Mouse (Mus musculus) embryo, embryonic 11.5 days (tissue): ENCODE results near the gene Vps8.

ENCODE experiments used
- DNase-seq: peaks from one replicate; pipeline ENCODE4 v3.0.0-alpha.2; 2012; ENCODE audit warnings: low read depth, low spot score

Vps8 gene

DNA sequence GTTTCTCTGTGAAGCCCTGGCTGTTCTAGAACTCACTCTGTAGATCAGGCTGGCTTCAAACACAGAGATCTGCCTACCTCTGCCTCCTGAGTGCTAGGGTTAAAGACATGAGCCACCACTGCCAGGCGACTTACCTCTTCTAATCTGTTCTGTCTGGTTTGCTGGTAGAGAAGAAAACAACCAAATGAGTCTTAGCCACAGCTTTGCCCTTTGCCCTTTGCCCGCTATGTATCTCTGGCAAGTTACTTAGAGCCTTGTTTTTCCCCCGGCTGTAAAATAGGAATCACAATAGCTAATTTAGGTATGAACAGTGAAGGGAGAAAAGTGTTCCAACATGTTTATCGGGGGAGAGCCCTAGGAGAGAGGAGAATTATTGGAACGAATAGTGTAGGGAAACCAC is 18.3 kb upstream of the Vps8 start:
- DNase-seq, result no peak

DNA sequence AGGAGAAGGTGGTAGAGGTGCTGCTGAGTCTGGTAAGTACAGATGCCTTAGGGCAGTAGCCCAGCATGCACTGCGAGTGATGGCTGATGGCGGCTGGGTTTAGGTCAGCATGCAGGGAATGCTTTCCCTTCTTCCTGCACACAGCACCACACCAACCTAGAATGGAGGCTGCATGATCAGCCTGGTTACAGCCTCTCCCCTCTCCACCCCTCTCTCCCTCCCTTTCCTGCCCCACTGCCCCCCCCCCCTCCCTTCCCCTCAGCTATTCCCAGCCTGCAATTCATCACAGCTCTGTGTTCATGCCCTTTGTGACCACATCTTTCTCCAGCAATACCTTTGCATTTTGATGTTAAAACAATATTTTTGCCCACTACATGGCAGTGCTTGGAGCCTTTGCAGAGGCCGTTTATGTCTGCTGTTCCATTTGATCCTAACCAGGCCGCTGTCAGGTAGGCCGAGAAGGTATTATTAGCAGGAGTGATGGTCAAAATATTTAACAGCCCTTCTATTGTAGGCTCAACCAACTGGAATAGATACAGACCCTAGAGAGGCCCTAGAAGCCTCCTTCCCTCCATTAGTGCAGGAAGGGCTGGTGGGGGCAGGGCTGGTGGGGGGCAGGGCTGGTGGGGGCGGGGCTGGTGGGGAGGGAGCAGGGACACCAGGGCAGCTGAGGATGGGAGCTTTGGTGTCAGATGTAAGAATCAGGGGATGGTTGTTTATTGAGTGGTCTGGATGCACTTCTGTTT is 17.5 kb upstream of the Vps8 start:
- no peak for DNase-seq

DNA sequence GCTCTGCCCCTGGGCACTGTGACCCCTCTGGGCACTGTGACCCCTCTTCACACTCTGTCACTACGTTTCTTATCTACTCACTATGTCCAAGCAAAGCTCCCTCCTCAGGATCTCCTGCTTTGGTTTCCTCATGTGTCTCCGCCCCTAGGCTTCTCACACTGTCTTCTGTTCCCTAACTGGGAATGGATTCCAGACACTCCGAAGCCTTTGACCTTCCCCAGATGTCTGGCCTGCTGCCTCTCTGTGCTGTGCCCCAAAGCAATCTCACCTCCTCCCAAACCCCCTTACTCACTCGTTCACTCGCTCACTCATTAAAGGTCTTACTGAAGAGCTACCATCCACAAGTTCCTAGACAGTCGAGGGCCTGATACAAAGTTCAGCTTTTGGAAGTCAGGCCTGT is 16.8 kb upstream of the Vps8 start:
- DNase-seq, result no peak

DNA sequence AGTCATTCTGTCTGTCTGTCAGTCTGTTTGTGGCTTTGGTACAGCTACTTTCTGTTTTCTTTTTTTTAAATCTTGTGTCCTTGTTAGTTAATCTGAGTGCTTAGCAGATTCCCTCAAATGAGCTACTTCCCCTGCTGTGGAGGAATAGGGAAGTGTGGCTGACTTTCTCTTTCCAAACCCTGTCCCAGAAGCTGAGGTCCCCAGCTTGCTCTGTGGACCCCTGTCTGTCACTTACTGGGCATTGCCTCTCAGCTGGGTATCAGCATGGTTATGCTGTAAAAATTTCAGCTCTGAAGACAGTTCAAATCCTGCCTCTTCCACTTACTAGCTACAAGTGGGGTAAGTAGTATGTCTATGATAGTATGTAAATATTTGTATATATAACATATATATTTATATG is 11.1 kb upstream of the Vps8 start:
- DNase-seq, result no peak

DNA sequence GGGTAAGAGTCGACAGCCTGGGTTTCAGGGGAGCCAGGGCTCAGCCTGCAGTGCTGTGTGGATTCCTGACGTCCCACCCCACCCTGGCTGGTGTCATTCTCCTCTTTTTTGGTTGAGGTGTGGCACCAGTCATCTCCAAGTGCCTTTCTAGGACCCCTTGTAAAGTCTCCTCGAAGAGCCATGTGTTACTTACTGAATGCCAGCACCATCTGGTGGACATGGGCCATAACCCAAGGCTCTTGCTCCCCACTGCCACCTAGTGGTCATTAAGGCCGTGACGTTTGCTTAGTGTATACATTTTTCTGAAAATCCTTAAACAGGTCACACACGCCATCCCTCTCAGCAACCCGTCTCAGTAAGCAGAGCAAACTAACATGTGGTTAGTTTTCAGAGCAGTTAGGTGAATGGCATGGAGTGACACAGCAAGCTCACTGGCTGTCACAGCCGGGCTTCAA is 10.3 kb upstream of the Vps8 start:
- DNase-seq, result peak; percentile 83

DNA sequence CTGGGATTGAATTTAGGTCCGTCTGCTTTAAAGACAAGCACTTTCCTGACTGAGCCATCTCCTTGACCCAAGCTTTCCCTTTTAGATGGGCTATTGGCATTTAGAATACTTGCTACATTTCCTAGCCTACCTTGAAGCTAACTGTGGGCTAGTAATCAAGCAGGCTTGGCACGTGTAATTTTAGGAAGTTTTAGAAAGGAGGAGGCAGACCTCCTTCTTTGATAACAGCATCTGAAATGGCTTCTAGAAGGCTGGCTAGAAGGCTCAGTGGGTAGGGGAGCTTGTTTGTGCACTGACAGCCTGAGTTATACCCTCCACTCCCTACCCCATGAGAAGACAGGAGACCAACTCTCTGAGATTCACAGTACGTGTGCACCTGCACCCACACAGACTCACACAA is 9.1 kb upstream of the Vps8 start:
- no peak for DNase-seq

DNA sequence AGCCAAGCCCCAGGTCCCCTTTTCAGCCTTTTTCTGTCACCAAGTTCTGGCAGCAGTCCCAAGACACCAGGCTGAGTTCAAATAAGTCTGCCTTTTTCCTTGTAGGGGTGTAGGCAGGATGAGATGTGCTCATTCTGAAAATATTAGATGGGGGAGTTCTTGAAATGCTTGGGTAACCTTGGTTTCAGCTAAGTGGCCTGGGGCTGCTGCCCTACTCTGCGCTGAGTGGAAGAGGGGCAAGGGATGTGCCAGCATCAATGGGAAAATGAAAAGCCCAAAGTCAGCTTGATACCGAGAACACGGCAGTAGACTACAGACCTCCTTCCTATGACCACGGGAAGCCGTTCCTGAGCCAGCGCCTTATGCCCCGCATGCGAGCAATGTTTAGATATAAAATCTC is 7.8 kb upstream of the Vps8 start:
- DNase-seq, result no peak

DNA sequence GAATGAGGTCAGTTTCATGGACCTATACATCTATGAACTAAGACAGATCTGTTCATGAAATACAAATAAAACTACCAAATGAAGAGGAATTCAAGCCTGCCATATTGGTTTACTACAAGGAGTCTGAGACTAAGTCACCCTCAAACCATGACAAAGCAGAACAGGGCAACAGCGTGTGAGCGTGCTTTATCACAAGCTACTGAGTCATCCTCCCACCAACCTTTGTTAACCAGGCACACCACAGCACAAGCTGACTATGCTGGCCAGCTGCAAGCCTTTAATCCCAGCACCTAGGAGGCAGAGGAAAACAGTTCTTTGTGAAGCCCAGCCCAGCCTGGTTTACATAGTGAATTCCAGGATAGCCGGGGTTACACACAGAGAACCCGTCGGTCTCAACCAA is 4.9 kb upstream of the Vps8 start:
- DNase-seq, result no peak

DNA sequence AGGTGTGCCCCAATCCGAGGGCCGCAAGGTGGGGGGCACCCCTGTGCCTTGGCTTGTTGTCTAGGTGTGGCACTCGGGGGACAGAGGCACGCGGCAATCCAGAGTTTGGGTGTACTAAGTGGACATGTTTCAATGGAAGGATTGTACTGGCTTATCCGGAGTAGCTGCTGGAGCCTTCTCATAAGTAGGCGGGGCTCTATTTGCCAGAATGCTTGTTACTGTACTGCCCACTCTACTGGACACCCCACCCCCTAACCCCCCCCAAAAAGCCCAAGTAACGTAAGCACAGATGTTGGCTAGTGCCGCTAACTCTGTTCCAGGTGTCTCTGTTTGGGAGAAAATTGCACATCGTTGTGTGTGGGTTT is 610 bp downstream of the Vps8 start:
- DNase-seq, result peak; percentile 37

DNA sequence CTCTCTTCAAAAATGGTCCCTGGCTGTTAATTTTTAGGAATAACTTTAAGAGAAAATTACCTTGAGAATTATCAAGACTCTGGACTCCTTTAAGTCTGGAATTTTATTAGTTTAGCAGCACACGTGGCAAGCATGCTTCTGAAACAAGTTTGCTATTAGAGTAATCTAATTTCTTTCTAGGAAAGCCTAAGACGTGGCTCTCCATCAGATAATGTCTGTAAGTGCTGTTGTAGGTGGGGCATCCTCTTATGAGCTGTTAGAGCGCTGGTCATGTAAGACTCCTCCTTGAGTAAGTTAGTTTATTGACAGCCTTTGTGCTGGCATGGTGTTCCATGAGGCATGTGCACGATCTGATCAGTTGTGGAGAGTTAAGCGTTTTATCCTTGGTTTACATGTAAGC is 5.2 kb downstream of the Vps8 start:
- no peak for DNase-seq

DNA sequence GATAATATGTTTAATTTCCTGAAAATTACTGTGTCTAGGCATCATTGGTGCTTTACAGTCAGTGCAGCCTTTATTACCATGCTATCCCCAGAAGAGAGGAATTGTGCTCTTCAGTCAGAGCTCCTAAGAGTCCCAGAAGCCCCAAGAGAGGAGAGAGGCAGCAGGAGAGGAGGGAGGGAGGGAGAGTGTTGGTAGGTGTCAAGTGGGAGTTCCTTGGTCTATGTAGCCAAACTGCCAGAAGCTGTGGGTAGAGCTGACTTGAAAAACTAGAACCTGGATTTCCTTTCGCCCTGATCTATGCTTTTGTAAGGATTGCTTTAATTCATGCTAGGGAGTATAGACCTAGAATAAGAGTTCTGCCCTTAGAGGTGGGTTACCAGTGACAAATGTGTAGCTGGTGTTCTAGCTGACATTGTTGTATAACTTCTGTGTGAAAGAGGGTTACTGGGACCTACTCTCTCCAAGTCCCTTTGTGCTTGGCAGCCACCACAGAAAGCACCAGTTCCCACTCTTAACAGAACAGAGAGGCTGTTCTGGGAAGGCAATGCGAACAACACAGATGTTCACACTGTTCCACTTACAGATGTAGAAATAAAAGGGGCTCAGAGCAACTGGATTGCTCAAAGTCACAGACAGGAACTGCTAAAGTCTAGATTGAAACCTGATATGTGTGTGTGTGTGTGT is 7.6 kb downstream of the Vps8 start:
- DNase-seq, result no peak

DNA sequence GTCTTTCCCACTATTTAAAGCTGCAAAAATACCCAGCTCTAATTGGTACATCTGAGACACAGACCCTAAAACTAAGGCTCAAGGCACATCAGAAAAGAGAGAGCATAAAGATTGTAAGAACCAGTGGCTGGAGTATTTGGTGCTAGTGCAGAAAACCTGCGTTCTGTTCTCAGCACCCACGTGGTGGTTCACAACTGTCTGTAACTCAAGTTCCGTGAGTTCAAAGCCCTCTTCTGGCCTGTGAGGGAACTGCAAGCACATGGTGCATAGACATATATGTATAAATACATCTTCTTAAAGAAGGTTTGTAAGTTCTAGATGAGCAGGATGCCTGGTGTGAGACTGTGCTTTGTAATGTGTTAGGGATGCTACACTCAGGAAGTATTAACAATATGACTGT is 8.7 kb downstream of the Vps8 start:
- DNase-seq, result no peak

DNA sequence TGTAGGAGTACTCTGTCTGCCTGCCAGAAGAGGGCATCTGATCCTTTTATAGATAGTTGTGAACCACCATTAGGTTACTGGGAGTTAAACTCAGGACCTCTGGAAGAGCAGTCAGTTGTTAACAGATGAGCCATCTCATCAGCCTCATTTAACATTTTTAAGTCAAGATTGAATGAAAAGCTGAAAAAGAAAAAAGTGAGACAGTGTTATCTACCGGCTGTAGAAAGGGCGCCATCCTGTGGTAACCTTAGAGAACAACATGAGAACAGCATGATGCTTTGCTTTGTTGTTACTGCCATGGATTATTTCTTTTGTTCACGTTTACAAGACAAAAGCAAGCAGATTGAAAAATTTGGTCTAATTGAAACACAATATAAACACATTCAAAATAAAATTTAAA is 10.6 kb downstream of the Vps8 start:
- DNase-seq, result no peak

DNA sequence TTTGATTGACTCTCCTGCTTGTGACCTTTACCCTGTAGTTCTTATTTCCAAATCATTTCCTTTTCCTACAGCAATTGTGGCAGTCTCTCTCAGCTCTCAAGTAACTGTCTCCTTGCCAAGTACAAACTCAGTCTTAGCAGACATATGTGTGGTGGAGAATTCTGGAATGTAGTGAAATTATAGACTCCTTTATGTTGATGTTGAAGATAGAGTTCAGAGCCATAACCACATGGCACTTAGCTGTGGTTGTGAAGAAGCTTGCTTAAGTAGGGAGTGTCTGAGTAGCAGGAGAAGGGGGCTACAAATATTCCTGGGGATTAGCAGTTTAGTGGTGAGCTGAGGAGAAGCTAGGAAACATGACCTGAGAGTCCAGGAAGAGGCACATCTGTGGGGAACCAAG is 18.1 kb downstream of the Vps8 start:
- DNase-seq, result no peak

DNA sequence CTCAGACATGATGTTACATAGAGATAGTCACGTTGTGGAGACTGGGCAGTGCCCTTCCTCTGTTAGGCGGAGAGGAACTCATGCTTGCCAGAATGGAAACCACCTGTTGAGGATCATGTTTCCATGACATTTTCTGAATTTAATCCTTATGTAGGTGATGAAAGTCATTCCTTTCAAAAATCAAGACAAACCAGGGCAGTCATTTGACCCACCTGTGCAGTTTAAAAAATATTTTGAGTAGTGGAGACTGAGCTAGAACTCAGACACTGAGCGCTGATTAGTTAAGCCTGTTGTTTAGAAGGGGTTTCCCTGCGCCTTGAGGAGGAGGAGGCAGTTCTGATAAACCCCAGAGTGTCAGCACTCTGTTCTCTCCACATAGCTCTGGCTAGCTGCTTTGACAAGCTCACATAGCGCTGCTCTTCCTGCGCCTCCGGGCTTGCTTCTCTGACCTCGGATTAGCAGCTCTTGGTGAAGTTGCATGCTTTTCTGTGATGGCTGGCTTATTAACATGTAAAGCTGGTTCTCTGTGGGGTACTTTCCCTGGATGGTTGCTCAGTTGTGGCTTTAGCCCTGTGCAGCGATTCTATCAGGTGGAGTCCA is 22.2 kb downstream of the Vps8 start:
- DNase-seq, result no peak

DNA sequence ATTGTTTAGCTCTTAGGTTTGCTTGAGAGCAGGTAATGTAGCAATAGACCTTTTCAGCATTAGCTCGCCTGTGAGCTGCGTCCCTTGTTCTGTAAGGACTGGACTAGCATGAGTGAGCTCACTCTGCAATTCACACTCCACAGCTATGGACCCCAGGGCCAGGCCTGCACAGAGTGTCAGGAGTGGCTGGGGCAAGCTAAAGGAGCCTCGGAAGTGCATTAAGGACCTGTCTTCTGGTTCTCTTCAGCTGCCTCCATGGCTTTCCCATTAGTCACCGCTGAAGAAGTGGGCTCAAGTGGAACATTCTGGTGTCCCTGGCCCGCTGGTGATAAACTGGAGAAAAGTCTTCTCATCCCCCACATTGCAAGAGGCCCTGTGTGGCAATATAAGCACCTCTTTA is 24.5 kb downstream of the Vps8 start:
- no peak for DNase-seq

DNA sequence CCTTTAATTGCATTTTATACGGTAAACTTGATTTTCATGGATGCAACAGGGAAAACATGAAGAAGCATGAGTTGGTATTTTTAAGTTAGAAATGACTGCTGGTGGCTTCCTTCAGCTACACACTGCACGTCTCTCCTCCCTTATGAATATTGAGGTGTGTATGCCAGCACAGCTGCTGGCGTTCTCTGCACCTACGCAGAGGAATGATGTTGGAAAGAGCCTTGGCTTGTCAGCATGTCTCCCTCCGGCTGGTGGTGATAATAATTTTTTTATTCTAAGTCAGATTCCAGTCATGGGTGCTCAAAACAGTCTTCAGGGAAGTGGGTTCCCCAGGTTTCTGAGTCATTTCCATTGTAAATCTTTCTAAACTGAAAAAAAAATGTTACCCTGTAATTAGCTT is 25.5 kb downstream of the Vps8 start:
- DNase-seq, result no peak

DNA sequence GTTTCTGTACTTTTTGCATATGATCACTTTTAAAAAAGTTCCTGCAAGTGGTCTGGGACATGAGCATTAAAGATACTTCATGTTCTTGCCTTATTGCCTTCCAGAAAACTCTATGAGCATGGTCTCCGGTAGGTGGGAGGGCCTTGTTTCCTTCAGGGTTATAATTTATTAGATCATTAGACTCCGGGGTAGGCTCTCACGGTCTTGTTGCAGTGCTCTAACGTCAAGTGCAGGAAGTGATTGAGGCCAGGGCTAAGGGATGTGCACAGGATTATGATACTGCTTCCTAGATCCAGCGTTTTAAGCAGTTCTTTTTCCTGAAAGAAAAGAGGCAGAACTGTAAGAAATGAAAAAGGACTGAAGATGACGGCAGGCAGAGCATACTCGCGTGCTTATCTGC is 27.0 kb downstream of the Vps8 start:
- no peak for DNase-seq

DNA sequence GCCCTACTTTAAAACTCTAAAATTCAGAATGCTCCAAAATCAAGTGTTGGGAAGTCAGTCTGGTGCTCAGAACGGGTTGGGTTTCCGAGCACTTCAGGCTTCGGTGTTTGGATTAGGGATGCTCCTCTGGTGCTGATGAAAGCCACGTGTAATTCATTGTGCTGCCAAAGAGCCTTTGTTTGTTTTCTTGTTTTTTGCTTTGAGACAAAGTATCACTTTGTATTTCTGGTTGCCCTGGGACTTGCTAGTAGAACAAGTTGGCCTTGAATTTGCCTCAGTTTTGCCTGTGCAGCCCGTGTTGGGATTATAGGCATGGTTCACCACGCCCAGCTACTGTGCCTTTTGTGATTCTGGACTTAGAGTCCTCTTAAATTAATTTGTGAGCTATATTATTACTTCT is 29.7 kb downstream of the Vps8 start:
- DNase-seq, result no peak

DNA sequence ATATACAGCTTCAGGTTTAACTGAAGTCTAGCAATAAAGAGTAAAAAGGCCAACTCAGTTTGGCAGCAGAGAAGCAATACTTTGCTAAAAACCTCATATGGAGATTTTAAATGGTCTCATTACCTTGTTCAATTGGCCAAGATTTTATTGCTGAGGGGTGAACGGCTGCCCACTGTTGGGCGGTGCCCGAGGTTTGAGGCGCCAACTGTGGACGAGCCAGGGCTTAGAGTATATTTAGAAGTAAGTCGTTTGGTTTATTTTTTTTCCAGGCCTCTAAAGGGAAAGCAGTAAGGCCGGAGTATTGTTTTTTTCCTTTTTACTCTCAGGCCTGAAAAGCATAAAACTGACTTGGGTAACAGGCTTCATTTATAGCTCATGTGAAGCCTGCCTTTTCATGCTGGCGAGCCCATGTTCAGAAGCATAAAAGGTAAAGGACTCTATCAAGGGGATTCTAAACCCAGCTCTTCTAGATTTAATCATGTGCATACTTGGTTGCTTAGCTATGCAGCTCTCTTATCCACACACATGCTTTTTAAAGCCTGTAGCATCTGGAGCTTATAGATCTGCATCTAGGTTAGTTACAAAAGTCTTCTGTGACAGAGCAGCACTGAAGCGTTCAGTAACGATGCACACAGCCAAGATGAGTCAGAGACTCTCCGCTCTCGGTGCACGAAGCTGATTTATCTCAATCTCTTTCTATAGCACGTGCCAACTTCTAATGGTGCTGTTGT is 34.9 kb downstream of the Vps8 start:
- DNase-seq, result no peak

DNA sequence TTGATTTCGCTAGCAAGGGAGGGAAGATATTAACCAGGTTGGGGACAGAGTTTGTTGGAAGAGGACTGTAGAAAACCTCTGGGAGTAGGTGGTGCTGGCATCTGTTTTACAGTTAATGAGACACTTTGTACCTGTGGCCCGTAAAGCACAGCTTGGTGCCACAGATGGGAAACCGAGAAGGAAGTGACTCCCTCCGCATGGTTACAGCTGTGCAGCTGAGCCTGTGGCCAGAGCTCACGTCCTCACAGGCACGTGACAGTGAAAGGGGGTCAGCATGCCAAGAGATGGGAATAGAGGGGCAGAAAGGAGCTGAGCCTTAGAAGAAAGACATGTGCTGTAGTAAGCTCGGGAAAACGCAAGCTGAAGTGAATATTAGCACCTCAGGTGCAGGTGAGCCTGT is 43.0 kb downstream of the Vps8 start:
- DNase-seq, result no peak

DNA sequence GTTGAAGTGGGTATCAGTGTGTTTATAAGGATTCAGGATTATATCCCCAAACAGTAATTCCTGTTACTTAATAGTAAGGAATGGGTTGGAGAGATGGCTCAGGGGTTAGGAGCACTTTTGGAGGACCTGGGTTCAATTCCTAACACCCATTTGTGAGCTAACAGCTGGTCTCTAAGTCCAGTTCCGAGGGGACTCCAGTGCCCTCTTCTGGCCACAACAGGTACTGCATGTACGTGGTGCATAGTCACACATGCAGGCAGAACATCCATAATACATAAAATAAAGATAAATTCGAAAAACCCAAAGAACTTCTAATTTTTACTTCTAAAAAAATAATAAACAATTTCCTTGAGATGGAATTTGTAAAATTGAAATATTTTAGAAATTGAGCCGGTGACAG is 47.5 kb downstream of the Vps8 start:
- no peak for DNase-seq

DNA sequence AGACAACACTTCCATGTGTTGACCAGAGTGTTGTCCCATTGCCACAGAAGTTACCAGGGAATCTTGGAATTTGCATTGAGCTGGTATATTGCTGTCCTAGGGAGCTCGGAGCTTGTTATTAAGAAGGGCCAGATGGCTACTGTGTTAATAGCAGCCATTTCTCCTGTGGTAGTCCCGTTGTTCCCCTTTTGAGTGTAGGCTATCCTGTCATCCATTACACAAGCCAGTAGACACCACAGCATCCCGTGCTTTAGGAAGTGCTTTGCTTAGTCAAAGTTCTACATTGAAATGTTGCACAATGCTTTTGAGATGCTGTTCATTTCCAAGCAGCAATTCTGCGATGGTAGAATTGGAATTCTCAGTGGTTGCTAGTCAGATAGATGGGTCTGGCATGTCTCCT is 54.2 kb downstream of the Vps8 start:
- no peak for DNase-seq
